Mouse (Mus musculus) kidney, postnatal 14 days (tissue): ENCODE measurements around the gene Rpgrip1l.

Experiments used
- DNase-seq: peaks from one replicate; pipeline ENCODE4 v3.0.0; 2022; ENCODE audit warnings: mixed read lengths

Rpgrip1l gene

DNA sequence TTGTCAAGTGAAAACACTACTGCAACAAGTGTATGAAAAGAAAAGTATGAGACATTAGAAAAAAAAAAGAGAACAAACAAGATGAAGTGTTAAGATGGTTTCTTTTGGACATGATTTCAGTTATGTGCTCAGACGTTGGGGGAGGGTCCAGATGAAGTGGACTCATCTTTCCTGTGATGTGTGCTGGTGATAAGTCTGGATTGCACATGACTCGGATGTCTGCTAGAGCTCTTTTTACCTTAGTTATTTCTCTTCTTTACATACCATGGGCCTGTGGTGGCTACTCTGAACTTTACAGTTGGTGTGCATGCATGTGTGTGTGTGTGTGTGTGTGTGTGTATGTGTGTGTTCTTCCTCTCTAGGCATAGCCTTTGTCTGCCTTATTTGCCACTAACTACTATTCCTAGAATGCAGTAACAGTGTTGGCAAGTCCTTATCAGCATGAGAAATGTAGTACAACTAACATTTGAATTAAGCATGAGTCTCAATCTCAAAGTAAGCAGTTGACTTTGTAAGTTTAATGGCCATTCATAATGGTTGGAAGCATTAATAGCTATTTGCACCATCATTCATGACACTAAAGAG lies 43.6 kb downstream of the Rpgrip1l start:
- DNase-seq = no peak

DNA sequence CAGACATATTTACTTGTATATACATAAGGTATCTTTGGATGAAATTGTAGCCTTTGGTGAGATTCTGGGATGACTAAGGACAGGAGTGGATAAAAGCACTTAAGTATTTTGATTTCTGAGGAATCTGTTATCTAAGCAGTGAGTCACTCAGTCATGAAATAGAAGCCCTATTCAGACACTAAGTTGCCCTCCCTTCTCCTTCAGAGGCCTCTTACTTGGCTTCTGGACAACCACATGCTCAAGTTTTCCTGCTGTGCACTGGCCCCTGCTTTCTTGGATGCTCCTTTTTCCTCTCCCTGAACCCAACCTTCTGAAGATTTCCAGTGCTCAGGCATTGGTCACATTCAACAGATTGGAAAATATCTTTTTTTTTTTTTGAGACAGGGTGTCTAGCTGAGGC lies 48.5 kb downstream of the Rpgrip1l start:
- DNase-seq = no peak

DNA sequence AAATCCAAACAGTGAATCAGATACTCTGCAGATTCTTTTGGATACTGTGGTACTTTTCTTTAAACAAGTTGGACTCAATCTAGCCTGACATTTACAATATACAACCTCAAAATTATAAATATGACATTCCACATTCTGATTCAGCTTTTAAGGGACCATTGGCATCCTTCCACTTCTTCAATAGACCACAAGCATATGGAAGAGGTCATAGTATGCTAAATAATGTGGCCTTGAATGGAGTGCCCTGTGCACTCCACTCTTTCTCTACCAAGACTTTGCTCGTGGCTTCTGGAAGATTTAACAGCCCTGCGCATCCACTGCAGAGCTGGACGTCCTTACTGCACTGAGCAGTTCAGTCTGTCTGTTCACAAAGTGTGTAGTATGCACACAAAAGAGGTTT lies 49.1 kb downstream of the Rpgrip1l start:
- DNase-seq = no peak

DNA sequence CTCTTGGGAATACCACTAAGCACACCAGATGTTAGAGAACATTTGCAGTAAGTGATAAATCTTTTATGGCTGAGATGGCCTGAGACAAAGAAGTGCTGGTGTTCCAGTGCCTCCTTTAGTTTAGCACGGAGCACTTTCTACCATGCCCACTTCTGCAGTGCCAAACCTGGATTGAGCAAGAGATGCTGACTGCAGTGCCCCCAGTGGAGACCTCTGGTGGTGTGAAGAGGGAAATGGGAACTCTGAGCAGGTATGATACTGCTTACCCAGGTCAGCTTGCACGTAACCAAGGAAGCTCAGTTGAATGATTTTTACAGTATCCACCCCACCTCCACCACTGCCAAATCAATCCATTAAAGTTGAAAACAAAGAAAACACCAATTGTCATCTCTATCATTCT lies 51.5 kb downstream of the Rpgrip1l start:
- DNase-seq = no peak

DNA sequence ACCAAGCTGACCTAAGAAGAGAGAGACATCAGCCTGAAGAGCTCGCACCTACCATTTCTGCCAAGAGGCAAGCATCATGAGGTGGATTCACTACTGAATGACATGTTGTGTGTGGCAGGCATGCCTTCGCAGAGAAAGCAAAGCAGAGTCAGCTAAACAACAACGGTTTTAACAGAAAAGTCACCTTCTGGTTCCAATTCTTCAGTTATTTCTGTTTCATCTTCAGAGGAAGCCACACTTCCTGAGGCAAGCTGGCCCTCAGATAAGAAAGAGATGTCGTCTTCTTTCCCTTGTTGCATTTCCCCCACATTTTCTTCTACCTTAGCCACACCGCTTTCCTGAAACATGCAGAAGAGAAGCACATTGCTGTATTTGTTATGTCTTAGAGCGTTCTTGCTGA lies 62.1 kb downstream of the Rpgrip1l start:
- no peak for DNase-seq

DNA sequence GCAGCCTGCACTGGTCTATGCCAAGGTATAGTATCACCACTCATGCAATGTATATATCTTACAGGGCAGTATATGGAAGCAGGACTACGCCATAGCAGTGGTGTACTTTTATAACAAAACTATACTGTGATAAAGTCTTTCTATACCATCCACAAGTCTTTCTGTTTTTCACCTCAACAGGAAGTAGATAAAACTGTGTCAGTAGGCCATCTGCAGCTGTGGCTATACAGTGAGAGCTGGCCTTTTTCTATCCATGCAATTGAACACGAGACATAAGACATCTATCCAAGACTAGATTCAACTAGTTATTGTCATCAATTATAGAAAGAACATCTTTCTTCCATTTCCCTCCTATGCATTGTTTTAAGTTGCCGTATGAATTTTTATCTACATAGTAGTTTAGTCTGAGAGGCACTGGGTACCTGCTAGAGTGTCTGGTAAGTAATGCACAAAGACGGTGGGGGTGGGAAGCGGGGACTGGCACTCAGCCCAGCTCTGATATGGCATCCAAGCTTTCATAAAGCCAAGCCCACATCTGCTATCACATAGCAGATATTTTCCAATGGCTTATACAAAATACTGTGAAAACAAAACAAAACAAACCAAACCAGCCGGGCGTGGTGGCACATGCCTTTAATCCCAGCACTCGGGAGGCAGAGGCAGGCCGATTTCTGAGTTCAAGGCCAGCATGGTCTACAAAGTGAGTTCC lies 63.1 kb downstream of the Rpgrip1l start:
- no peak for DNase-seq

DNA sequence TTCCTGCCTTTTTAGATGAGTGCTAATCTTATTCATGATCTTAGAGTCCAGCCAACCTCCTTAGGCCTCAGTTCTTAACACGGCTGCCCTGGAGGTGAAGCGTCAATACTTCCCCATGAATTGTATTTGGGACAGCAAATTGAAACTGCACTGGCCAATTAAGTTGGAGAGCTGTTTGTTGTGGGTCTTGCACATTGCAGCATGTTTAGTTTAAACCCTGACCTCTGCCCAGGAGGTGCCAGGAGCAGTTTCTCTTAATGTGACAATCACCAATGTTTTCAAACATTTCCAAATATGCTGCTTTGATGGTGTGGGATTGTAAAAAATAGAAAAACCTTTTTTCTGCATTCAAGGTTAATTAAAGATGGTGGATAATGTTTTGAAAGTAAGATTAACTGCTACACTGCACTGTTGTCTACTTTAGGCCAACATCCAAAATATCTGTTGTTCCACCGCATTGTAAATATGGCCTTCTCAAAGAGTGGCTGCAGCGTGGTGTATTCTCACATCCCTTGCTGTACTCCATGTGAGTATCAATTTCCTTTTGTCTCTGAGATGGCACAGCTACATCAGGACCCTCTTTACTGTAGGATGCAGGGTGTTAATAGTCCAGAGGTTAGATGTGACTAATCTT lies 67.1 kb downstream of the Rpgrip1l start:
- no peak for DNase-seq

DNA sequence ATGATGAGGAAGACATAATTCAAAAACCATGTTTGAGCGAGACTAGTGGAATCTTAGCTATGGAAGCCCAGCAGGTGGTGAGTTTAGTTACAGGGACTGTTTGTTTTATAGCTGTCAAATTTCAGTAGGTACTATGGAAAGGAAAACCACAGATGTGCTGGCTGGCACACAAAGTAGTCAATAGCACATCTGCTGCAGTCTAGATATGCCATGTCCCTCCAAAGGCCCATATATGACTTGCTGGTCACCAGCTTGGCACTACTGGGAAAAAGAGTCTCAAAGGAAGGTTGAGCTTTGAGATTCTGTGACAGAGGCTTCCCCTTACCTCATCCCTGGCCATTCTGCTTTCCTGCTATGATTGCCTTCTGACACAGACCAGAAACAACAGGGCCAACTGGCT lies 70.3 kb downstream of the Rpgrip1l start:
- no peak for DNase-seq

DNA sequence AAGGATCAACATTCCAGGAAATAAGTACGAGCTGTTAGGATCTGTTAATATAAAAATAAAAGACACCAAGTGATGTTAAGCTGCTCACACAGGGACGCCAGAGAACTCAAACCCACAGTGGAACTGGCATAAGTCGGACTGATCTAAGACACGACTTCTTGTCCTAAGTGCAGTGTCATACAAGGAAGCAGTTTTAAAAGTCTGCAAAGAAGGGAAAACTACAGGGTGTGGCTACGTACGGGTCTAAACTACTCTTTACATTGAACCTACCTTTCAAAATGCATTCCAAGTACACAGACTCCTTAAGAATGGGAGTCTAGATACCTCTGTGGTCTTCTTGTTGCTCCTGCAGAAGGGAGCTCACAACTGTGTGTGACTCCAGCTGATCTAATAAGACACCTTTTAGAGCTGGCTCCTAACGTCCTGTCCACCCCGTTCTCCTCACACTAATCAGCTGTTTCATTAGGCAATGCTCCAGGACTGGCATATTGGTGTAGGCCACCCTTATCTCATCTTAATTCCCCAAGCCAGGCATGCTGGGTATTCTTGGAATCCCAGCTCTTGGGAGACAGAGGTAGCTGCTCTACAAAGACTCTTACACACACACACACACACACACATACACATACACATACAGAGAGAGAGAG lies 71.1 kb downstream of the Rpgrip1l start:
- no peak for DNase-seq

DNA sequence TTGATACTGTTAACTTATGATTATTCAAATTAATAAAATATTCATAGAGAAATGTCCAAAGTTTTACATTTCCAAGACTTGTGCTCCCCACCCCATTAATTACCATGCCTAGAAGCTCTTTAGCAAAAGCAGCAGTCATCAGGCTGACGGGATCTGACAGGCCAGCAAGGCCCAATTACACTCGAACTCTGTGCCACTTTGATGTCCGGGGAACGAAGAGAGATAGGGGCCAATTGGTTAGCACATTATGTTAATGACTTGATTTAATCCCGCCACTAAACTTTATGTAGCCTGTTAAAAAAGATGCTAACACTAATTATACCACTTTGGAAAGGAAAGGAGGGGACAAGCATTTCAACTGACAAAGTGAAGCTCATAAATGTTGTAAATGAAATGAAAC lies 71.7 kb downstream of the Rpgrip1l start:
- DNase-seq = no peak

DNA sequence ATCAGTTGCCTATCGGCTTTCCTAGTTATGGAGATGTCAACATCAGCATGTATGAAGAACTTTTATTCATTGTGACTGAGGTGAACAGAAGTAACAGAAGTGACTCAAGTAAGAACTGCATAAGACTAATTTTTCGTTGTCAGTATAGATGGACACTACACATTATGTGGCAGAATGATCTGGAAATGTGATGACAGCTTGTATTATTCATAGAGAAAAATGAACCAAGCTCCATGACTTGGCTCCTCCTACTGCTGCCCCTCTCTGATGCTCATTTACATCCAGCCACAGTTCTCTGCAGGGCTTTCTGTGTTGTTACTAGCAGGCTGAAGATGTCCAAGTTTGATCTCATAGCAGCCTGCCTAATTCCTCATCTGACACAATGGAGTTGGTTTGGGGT lies 75.9 kb downstream of the Rpgrip1l start:
- no peak for DNase-seq

DNA sequence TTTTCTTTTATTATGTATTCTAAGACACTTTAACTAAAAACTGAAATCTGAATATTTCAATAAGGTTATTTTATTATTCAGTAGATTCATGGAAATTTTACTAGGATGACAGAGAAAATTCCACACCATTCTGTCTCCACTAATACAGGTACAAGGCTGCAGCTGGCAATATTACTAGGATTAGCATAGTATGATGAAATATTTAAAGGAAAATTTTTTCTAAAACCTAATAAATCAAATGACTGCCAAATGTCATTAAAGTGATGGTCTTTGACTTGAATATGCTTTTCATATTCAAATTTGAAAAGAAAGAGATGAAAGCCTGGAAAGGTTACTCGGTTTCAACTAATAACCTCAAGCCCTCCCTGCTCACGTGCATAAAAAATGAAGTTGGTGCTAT lies 79.0 kb downstream of the Rpgrip1l start:
- no peak for DNase-seq

DNA sequence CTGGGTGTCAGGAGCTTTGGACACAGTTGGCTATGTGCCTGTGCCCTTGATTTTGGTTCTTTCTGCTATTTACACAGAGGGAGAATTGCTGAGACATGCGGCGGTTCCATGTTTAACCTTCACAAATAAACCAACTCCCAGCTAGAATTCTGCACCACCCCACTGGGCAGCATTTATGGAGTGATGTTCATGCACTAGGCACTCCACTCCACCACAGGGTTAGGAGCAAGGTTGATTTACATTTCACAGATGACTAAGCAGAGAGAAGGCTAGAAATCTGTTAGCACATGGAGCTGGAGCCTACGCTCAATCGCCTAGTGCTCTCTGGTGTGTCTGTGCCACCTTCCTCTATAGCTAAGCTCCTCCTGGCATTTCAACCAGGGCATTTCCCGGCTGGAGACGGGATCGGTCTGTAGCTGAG lies 85.6 kb downstream of the Rpgrip1l start:
- DNase-seq = peak; percentile 4

DNA sequence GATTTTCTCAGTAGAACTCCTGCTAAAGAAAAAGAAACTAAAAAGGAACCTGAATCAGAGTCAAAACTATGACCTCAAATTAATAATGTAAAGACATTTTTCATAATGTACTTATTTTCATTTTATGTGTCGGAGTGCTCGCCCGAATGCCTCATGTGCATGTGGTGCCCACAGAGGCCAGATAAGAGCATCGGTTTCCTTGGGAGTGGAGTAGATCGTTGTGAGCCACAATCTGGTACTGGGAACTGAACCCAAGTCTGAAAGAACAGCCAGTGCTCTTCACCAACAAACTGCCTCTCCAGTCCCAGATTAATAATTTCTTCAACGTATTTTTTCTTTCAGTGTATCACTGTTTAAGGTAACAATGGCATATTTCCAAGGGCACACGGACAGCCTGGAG lies 88.8 kb downstream of the Rpgrip1l start:
- DNase-seq = no peak

DNA sequence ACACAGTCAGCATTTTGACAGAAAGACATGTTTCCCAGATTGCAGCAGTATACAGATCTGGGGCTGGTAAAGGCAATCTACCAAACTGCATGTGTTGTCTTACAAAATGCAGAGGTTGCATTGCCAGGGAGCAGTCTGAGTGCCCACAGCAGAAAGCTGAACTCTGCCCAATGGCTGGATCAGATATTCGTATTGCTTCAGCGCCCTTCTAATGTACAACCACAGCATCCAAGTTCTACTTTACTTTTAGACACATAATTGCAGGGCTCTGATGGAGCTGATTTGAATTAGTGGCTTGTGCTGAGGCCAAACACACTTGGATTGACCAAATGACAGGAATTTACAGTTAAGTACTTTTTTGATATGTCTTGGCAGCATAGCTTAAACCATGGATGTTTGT lies 91.2 kb downstream of the Rpgrip1l start:
- DNase-seq = no peak

DNA sequence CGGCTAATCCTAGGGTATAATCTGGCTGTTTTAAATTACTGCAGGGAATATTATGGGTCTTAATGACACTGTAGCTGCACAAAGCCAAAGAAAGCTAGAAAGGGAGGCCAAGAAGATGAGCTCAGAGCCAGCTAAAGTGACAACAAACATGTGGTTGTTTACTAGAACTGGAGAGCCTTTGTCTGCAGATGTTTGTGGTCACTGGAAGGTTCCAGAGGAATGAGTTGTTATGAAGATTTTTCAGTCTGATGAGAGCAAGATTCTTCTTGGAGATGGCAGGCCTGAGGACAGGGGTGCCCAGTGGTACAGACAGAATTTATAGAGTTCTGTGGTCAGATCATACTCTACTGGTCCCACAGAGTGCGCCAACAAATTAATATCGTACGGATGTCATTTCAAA lies 94.8 kb downstream of the Rpgrip1l start:
- DNase-seq = no peak

DNA sequence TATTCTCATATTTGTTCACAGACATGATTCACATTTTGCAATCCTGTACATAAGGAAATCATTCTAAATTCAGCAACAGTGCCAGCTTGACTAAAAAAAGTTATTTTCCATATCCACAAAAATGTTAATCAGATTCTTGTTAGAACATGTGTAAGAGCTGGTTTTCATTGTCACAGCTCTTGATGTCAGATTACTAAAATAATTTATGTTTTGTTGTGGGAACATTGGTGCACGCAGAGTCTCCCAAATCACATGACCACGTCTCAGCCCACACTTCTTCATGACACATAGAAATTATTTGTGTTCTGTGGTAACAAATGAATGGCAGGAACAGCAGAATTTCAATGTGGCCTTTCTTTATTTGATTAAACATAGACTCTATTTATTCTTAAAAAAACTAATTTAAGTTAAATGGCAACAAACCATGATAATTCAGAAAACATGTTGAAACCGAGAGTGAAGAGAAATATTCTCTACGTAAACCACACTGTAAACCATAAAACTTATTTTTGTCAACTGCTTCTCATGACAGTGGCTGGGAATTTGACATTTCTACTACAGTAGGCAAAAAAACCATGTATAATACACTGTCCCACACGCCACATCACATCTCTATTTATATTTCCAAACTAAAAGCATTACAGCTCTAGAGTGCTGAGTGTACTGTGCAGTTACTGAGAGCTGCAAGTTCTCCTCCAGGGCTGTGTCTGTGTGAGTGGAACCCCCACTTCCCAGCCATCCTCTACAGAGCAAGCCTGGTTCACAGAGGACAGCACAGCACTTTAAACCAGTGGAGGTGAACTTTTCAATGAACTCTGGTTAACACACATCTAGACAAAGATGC lies 95.8 kb downstream of the Rpgrip1l start:
- DNase-seq = no peak

DNA sequence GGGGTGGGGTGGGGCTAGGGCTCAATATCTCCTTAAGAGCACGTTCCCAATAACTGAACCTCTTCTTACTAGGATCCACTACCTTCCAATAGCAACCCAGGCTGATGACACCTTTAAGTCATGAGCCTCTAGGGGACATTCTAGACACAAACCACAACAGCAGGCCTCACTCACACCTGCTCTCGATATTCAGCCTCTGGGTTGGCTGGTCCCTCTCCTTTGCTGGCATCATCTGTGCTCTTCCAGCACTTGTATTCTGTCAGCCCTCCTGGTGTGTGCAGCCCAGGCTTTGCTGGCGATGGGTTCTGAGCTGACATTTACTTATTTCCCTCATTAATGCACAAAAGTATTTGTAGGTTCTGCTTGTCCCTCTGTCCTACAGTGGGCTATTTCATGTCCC lies 98.8 kb downstream of the Rpgrip1l start:
- no peak for DNase-seq

DNA sequence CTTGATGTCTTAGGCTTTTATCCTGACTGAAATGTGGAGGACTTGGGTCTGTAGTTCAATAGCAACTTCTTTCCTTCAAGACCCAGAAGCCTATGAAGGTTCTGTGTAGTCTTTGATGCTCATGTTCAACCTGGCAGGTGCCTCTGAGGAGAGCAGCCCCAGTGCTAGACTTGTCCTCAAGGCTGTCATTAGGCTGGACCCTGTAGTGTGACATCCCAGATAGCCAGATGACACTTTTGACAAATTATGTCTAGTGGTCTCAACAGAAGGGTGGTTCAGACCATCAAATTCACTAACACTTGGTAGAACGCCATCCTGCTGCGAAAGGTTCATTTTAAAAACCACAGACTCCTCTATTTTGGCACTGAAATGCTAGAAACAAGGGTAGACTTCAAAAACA lies 100.1 kb downstream of the Rpgrip1l start:
- no peak for DNase-seq

DNA sequence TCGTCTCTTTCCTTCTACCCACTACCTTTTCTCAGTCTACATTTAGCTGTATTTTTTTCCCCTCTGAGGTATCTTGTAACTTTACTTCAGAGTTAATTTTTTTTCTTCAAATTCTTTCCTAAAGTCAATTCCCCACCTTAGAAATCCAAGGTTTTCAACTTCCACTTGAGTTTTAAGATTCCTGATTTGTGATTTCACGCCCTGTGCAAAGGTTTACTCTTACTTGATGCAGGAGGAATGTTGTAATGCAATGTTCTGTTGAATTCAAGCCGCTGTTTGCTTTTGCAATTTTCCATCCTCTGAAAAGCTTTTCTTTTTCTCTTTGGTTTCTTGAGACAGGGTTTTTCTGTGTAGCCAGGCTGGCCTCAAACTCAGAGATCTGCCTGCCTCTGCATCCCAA lies 103.4 kb downstream of the Rpgrip1l start:
- DNase-seq = no peak

DNA sequence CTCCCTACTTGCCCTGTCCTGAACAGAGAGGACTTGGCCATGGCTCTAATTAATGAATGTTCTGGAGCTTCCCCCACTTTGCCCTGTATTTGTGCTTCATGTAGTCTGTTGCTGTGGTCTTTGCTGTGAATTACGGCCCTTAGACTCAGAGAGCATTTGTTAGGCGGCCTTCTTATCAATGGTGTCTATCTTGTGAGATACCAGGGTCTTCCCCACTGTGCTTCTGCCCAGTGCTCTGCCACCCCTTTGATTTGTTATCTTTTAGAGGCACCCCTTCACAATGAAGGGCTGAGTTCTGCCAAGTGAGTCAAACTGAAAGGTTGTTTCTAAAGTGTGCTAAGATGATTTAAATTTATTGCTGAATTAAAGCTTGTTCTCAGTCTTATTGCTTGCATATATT lies 105.4 kb downstream of the Rpgrip1l start:
- DNase-seq = no peak

DNA sequence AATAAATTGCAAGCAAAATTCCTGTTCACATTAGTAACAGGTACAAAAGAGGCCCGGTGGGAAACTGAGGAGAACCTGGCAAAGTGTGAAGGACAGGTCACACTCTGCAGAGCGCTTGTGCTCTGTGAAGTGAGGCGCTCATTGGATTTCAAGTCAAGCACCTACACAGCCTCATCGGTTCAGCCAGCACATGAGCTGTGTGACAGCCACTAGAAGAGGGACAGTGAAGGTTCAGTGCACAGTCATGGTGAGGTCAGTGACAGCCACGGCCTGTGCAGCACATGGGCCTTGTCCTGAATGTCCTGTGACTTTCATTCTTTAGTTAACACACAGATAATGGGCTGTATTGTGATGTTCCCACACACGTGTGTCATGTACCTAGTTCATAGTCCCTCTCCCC lies 107.2 kb downstream of the Rpgrip1l start:
- DNase-seq = no peak

DNA sequence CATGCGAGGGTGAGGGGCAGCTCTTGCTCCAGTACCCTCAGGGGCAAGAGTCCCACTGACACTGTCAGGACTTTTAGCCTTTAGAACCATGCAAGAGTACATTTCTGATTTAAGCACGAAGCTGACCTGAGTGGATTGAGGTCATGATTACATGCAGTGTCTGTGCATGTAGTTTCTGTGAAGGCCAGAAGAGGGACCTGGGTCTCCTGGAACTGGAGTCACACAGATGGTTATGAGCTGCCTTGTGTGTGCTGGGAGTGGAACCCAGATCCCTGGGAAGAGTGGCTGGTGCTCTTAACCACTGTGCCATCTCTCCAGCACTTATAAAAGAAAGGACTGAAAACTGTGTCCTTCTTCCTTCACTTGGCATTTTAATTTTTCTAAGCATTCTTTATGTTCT lies 111.9 kb downstream of the Rpgrip1l start:
- DNase-seq = no peak
